Mouse (Mus musculus) E14TG2a.4 (cell line): ENCODE data around the gene Gm49380.

Source experiments
- CTCF ChIP-seq: conservative IDR thresholded peaks from 2 replicates; pipeline ENCODE4 v1.5.1; 2014; ENCODE audit warnings: low read length
- NANOG ChIP-seq: IDR thresholded peaks from 2 replicates; pipeline ENCODE4 v1.6.1; 2014; ENCODE audit warnings: borderline replicate concordance, low read length, mixed read lengths
- POU5F1 ChIP-seq: IDR thresholded peaks from 2 replicates; pipeline ENCODE4 v1.6.1; 2014; ENCODE audit warnings: low read length, borderline replicate concordance

GRCm38 (mm10) chr9:44042396-44042680 is 71.0 kb downstream of the Gm49380 start:
- TF ChIP-seq CTCF (no peak), NANOG (no peak), POU5F1 (no peak)
